17 mouse cellular contexts compared by ENCODE assay signal in genomic region chr13:86657051-86657450, GRCm38 (mm10).
"Had no signal": no experiment of that assay in that cellular context is flagged by ENCODE, and none has a peak within 500 bp of the region (broad histone marks: within the 10 kb centered on the region; RNA-seq: fewer than 3 reads in every experiment).

No protein-coding gene starts in this region.

- H3K4me3 ChIP-seq: liver, embryonic 12.5 days; lung, embryonic 15.5 days; megakaryocyte, embryonic 14.5 days; myocyte; neural tube, embryonic 13.5 days; stomach, embryonic 15.5 days had no signal

- H3K4me2 ChIP-seq: liver, embryonic 12.5 days; lung, embryonic 15.5 days; neural tube, embryonic 13.5 days; stomach, embryonic 15.5 days had no signal

- H3K27ac ChIP-seq: liver, embryonic 12.5 days; liver, embryonic 14.5 days; lung, embryonic 15.5 days; macrophage; neural tube, embryonic 13.5 days; stomach, embryonic 15.5 days; stomach, postnatal 0 days had no signal

- DNase-seq: lung, adult 18-20 months; lung, postnatal 14 days; lung, postnatal 36 days; right cerebral cortex, postnatal 14 days; thymus, adult 2 months; thymus, postnatal 25 days; thymus, postnatal 4 days had no signal

- H3K36me3 ChIP-seq: liver, embryonic 12.5 days; lung, embryonic 15.5 days; neural tube, embryonic 13.5 days; stomach, embryonic 15.5 days had no signal

- ATAC-seq: liver, embryonic 12.5 days; lung, postnatal 0 days had no signal

- H3K27me3 ChIP-seq: liver, embryonic 12.5 days; lung, embryonic 15.5 days; megakaryocyte, embryonic 14.5 days; neural tube, embryonic 13.5 days; stomach, embryonic 15.5 days had no signal

- H3K4me1 ChIP-seq: liver, embryonic 12.5 days; lung, embryonic 15.5 days; megakaryocyte, embryonic 14.5 days; neural tube, embryonic 13.5 days; stomach, embryonic 15.5 days had no signal

- H3K9ac ChIP-seq: liver, embryonic 12.5 days; liver, embryonic 14.5 days; lung, embryonic 15.5 days; neural tube, embryonic 13.5 days; stomach, embryonic 15.5 days had no signal

- H3K9me3 ChIP-seq: liver, embryonic 12.5 days; lung, embryonic 15.5 days; megakaryocyte, embryonic 14.5 days; neural tube, embryonic 13.5 days; stomach, embryonic 15.5 days had no signal
